Mouse (Mus musculus): ENCODE results near the gene Efemp1.

The Efemp1 gene

GRCm38 (mm10) chr11:28853102-28853800, at the start of gene Efemp1:
Gene Efemp1 (plus strand): TSS chr11:28853204.
- no peak for DNase-seq

DNA sequence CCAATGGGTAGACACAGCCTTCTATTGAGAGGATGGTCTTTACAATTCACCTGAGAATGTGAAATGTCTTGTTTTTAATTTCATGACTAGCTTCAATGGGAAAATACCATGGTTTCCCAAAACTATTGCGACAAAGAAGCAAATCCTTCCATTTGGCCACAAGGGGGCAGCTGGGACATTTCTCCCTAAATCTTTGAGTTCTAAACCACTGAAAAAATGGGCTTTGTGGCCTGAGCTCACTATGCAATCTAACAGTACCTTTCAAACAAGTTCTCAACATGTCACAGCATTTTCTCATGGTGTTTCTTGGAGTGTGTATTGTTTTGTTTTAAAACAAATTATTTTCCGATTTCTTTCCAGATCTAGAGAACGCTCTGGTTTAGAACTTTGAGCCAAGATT, 44.3 kb upstream of the Efemp1 start:
- no peak for DNase-seq

DNA sequence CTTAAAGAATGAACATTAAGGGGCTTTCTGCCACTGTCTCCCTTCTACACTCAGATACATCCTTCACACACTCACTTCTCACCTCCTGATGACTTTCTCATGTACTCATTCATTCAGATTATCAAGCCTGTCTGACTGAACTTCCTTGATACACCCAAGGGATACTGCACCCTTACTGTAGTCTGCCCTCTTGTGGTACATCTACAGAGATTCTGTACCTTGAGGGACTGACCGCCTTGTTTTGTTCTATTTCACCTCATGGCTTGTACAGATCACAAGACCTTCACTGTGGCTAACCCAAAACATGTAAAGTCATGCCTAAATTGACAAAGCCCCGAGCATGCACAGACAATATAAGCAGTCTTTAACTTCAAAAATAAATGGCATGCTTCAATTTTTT, 41.1 kb upstream of the Efemp1 start:
- no peak for DNase-seq

DNA sequence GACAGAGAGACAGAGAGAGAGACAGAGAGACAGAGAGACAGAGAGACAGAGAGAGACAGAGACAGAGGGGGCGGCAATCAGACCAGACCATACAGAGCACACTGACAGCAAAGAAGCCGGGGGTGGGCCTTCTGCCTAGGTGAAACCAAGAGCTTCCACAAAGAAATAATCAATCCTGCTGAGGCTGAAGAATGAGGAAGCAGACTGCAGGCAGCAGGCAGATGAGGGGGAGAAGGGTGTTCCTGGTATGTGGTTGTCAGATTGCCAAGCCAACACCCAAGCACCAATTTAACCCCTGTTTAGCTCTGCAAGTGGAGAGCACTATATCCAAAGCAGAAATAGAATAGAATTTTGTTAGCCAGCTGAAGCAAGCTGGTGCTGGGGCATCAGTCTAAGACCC, 40.4 kb upstream of the Efemp1 start:
- DNase-seq, result no peak

DNA sequence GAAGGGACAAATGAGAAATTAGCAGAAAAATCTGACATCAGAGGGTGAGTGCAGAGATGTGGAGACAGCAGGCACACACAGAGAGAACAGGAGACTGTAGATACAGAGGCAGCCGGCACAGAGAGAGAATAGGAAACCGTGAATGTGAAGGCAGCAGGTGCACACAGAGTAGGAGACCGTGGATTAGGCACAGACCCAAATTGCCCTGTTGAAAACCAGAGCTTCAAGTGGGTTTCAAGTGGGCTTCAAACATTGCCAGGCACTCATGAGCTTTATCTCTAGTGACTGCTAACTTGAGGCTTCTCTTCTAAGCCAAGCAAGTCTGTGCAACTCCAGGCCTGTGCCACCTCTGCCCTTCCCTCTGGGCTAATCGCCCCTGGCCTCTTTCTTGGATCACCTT, 35.6 kb upstream of the Efemp1 start:
- DNase-seq, result no peak

DNA sequence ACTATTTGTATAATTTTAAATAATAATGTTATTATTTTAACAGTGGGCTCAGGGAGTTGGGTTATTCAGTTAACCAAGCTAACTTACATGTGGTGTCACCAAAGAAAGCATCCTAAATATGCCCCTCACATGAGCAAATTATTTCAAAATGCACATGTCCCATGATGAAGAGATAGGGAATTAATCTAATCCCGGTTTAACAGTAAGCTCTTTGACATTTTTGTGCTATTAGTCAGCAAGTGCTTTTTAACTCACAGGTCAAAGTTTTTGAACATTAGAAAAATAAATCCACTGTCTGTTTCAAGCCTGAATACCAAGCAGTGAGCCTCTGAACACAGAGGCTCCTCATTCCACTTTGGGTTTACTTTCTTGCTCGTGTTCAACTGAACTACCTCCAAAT, 26.1 kb upstream of the Efemp1 start:
- no peak for DNase-seq

- DNase-seq, result no peak
Measured at GRCm38 (mm10) chr11:28833809-28834208, 19.2 kb upstream of the Efemp1 start.

GRCm38 (mm10) chr11:28835141-28835540, 17.9 kb upstream of the Efemp1 start:
- DNase-seq, result no peak

- no peak for DNase-seq
Measured at GRCm38 (mm10) chr11:28849841-28850240, 3.2 kb upstream of the Efemp1 start.

DNA sequence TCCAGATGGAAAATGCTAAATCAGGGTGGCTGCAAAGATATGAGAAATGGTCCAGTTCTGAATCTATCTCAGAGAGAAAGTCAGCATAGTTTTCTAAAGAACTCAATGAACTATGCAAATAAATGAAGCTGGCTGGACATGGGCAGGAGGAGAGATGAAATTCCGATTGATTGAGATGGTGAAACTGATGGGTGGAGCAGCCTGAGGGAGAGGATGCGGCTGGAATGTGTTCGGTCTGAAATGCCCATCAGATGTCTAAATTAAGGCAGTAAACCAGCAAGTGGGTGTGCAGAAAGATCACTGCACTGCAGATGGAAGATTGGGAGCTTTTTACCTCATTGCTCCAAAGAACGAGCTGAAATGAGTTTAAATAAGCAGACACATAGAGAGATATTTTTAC, 1.4 kb upstream of the Efemp1 start:
- DNase-seq, result no peak

DNA sequence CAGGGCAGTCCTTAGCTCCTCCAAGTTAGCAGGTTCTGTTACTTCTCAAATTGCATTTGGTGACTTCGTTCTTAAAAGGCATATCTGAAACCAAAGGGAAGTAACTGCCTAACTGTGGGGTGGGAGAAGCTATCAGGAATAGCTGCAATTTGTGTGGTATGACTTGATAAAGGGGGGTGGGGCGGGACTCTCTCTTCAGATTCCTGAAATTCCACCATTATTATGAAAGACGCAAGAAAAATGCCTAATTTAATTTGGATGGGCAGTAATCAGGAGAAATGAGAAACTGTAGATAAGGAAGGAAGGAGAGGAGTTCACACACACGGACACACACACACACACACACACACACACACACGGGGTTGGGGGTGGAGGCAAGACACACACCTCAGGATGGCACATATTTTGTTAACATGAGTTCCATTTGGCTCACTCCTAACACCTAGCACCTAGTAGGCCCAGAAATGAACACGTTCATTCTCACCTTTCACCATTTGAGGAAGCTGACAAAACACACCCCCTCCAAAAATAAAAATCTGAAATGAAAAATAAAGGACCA, 564 bp upstream of the Efemp1 start:
- DNase-seq, result no peak

GRCm38 (mm10) chr11:28859125-28859524, 6.1 kb downstream of the Efemp1 start:
- DNase-seq, result no peak

DNA sequence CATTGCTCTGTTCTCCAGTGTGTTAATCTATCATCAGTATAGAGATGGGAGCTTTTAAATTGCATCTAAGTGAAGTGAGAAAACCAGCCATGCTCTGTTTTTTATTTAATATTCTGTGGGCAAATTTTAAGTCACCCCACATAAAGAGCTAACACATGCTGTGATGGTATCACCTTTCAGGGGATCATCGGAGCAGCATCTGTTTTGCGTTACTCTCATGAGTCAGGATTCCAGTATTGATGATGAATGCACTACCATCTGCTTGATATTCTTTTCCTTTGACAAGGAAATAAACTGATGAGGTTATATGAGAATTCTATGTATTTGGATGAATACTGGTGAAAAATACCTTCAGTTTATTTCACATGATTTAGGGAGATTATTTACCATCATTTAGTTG, 16.1 kb downstream of the Efemp1 start:
- DNase-seq, result no peak

GRCm38 (mm10) chr11:28881381-28881976, 28.5 kb downstream of the Efemp1 start:
- DNase-seq, result no peak

DNA sequence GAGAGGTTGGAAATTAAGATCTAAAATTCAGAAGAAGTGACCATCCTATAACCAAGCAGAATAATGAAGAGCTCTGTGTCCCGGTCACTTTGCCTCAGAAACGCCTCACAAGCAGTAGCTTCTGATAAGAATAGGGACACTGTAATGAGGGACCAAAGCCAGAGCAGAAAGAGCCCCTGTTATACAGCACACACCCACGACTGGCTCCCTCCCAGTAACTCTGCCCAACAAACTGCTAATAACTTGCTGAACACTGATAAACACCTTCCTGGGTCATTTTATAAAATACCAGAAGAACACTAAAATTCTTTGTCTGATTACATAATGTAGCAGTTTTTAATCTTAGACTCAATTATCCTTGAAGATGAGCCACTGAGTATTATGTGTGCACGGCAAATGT, 30.1 kb downstream of the Efemp1 start:
- DNase-seq, result no peak

- no peak for DNase-seq
Measured at GRCm38 (mm10) chr11:28889538-28889937, 36.5 kb downstream of the Efemp1 start.

DNA sequence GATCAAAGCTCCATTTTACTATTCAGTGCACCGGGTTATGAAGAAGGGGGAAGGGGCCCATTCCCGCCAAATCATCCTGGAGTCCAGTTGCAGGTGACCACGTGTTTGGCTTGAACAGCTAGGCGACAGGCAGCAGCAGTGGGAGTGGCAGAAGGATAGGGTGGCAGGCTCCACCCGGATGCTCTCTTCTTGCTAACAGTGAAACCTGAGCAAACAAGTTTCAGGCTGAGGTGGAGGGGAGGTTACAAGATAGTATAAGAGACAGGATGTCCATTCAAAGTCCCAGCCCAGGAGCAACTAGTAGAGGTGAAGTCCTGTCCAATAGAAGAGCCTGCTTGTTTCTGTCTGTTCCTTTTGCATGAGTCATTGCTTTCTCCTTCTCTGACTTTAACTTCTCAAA, 38.5 kb downstream of the Efemp1 start:
- DNase-seq, result no peak

DNA sequence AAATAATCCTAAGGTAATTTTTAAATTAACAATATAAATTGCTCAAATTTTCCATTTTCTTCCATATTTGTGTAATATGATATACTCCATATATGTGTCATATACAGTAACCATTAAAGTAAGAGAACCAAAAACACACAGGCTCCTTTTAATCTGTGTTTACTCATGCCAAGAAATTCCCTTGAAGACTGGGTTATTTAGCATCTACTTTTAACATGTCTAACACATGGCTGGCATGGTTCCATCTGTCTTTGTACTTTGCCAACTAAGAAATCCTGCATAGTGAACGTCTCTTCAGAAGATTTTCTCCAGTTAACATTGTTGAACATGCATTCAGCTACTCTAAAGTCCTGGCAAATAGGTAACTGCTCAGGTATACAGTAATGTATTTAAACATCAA, 46.4 kb downstream of the Efemp1 start:
- no peak for DNase-seq

GRCm38 (mm10) chr11:28904596-28904995, 51.6 kb downstream of the Efemp1 start:
- no peak for DNase-seq

GRCm38 (mm10) chr11:28906288-28906687, 53.3 kb downstream of the Efemp1 start:
- no peak for DNase-seq

DNA sequence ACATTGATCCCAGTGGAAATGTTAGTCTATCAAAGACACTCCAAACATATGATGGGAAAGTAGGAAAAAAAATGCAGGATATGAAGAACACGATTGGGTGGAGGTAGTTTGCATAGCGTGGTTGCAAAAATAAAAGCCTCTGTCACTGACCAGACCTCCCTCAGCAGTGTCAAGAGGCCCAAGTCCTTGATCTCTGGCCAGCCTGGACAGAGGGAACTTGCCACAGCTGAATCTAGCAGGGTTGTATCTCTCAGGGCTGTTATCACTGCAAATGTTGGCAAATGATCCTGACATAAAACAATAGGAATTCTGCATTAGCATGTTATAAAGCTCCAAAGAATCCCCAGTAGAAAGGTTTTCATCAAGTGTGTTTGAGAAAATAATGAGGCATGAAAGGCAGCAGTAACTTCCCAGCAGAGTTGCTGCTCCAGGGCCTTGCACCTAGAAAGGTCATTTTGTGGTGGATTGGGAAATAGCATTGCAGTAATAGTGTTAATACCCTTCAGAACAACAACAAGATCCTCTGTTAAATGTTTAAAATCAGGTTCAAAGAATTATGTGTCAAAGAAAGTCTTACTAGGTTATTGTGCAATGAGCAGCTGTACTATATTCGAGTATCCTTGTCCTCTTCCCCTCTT, 56.0 kb downstream of the Efemp1 start:
- DNase-seq, result no peak

DNA sequence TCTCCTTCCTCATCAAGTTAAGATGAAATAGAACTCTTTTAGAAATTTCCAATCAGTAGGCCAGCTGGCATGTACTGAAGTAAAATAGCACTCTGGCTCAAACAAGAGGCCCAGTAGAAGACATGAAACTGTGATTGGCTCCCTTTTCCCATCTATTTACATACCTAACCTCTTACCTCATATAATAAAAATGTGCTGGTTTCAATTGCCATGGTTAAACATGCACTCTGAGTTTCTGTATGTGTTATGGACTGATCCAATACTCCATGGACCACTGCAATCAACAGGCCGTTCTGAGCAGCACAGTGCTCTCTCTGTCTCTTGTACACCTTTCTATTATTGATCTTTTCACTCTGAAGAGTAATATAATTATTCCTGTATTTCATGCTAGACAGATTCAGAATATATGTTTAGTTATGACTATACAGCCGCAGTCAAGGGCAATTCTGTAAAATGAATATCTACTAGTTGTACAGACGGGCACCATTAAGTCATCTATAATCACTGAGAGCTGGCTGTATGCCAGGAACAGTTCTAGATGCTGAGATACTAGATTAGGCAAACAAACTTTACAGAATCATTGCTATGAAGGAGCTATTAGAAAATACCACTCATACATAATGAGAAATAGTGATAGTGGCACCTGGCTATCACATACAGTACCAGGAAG, 59.6 kb downstream of the Efemp1 start:
- no peak for DNase-seq

DNA sequence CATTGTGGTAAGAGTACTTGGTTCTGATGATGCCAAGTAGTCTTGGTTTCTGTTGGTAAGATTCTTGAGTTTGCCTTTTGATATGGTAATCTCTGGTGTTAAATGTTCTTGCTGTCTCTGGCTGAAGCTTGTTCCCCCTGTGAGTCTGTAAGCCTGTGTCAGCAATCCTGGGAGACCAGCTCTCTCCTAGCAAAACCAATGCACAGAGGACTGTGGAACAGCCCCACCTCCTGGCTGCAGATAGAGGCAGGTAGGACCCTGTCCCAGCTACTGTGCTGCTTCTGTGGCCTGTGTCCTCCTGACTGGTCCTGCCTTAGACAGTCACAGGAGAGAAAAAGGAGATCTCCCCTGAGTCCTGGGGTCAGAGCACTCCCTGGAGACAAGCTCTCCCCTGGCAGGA, 81.4 kb downstream of the Efemp1 start:
- no peak for DNase-seq

- no peak for DNase-seq
Measured at GRCm38 (mm10) chr11:28939651-28940050, 86.6 kb downstream of the Efemp1 start.
